Mouse (Mus musculus) testis, postnatal 10 days (tissue): ENCODE measurements around the gene Shb.

ENCODE experiments used
- DNase-seq: peaks from one replicate; pipeline ENCODE4 v3.0.0; 2021; ENCODE audit warnings: low spot score

Gene Shb

GRCm38 (mm10) chr4:45449012-45449411 is 83.3 kb downstream of the Shb start:
- DNase-seq: no peak

- DNase-seq: no peak
Observed at GRCm38 (mm10) chr4:45448481-45448880, 83.8 kb downstream of the Shb start.

DNA sequence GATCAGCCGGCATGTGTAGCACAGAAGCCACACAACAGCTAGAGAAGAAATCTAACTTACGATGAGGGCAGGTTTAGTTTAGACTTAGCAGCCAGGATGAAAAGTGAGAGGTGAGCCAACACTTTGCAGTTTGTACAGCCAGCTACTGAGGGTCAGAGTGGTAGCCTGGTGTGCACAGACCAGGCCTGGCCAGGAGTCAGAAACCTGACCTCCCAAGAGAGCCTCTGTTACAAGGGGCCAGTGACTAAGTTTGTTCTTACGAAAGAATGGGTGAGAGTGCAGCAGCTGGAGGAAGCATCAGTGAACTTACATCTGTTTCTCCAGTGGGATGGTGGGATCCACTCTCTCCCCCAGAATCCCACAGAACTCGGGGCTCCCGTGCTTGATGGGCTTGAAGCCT is 85.1 kb downstream of the Shb start:
- DNase-seq: no peak

DNA sequence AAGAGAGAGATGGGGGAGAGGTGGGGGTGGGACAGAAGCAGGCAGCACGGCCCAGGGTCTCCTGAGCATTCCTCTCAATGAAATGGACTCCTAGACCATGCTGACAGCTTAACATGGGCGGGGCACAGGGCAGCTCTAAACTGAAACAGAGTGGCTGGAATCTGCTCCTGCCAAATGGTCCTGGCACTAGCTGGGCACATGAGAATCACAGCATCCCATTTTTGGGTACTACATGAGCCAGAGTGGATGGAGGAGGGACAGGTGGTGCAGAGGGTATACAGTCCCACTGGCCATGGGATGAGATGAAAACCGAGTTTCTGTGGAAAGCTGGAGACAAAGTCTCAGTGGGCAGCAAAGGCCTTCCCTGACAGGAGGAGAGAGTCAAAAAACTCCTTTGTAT is 87.0 kb downstream of the Shb start:
- DNase-seq: no peak

DNA sequence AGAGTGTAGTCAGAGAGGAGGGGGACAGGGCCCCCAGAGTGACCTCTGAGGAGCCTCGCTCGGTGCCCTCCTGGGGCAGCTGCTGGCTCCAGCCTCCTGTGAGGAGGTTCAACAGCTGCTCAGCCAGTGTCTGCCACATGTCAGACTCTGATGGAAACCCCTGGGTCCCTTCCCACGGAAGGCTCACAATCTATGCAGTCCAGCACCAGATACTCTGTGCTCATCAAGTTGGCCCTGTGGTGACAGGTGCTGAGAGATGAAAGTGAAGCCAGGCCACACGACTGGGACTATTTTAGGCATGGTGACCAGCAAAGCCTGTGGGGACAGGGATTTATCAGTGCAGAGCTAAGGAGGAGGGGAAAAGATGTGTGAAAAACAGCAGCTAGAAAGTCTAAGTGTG is 87.5 kb downstream of the Shb start:
- DNase-seq: no peak

DNA sequence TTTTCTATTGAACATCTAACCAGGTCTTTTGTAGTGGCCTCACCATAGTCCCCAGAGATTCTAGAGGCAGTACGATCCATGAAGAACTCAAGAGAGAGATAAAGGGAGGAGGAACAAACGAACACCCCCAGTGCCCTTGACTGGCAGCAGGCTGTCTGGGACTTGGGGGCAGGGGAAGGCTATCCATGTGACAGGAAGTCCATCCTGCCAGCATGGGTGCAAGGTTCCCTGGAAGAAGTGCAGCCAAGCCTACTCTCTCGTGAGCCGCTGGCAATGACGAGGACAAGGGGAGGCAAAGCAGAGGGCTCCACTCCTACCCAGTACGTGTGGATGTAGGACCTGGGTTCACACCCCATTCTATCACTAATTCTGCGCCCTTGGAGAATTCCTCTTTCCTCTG is 88.6 kb downstream of the Shb start:
- DNase-seq: no peak

- no peak for DNase-seq
Observed at GRCm38 (mm10) chr4:45442237-45442636, 90.0 kb downstream of the Shb start.

DNA sequence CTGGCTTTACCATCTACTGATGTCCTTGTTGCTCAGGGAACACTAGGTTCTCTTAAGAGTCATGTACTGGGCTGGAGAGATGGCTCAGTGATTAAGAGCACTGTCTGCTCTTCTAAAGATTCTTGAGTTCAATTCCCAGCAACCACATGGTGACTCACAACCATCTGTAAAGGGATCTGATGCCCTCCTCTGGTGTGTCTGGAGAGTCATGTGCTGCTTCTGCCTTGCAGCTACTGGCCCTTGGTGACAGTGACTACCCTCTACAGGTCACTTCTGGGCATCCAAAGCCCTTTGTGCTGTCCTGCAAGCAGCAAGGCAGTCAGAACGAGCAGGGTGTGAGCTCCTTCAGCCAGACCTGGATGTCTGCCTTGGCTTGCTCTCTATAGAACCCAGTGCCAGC is 90.5 kb downstream of the Shb start:
- no peak for DNase-seq

- no peak for DNase-seq
Observed at GRCm38 (mm10) chr4:45439281-45439680, 93.0 kb downstream of the Shb start.

DNA sequence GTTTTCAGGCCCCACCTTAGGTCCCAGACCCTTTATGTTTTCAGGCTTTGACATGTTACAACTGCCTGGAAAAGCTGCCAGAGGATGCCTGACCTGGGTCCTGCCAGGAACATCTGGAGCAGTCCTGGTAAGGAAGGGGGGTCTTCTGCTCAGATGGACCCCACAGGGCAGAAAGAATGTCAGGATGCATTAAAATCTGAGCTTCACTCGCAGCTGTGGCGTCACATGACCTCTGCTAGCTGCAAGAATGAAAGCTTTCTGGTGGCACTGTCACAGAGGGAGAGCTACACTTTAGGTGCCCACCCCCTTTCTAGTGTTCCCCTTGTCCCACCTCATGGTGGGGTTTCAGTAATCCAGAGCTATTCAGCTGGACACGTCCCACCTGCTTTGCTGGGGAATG is 95.3 kb downstream of the Shb start:
- DNase-seq: no peak

DNA sequence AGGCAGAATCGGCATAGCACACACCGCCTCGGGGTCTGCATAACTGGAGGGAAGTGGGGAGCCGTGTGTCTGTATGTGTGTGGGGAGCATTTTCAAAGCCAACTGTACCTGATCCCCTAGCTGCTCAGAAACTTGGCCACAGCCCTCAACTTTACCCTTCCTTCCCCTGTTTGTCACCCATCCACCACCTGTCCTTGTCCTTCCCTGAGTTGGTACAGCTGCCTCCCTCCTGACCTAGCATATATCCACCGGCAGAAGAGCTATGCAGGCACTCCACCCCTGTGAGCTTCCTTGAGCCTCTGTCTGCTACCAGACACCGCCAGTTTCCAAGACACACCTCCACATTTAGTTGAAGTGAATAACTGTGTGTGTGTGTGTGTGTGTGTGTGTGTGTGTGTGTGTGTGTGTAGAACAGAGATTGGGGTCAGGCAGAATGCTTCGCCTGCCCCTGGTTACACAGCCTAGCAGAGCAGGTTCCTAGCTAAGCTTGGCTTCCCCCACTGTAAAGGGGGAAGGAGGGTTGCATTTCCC is 95.8 kb downstream of the Shb start:
- no peak for DNase-seq

GRCm38 (mm10) chr4:45435899-45436298 is 96.4 kb downstream of the Shb start:
- no peak for DNase-seq

DNA sequence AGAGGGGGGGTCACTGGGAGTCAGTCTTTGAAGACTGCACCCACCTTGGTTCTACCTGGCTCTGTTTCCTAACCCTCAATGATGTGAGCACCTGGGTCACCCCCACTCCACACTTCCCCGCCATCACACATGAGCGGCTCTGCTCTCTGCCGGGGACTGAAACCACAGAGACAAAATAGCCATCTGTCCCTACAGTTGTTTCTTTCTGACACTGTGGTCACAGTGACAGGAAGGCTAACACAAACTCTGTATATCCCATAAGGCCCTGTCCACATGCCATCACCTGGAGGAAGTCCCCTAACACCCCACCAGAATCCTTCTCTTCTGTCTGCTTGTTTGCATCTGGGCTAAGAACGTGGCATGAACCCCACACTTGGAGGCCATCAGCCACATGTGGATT is 97.6 kb downstream of the Shb start:
- no peak for DNase-seq

GRCm38 (mm10) chr4:45434071-45434470 is 98.2 kb downstream of the Shb start:
- DNase-seq: no peak

- DNase-seq: no peak
Observed at GRCm38 (mm10) chr4:45431806-45432205, 100.5 kb downstream of the Shb start.

DNA sequence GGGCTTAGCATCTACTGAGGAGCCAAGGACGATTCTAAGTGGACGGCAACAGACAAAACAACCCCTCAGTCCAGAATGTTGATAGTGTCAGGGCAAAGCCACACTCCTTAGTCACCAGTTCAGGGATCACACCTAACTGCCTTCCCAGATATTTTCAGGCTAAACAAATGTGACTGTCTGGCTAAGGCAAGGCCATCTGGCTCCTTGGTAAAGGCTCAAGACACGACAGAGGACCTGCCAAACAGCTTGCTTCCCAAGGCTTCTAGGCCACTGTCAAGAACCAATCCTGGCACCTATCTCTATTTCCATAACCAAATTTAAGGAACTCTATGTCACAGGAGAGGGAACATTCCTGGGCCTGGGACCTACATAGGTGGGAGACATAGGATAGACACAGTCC is 101.0 kb downstream of the Shb start:
- DNase-seq: no peak

DNA sequence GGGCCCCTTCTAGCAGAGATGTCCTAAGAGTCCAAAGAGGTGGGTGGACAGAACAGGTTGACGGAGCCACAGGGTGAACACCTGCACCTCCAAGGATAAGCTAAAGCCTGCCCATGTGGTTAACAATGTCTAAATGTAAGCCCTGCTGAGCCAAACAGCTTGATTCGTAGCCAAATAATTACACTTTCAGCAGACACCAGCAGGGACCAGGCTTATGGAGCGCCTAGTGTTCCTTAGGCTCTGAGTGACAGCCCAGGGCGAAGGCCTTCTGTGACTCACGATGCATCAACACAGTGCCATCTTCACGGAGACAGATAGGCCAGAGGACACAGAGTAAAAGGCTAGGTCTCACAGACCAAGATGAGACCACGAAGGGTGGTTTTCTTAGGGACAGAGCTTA is 102.8 kb downstream of the Shb start:
- DNase-seq: no peak

GRCm38 (mm10) chr4:45426724-45427457 is 105.4 kb downstream of the Shb start:
- DNase-seq: no peak

DNA sequence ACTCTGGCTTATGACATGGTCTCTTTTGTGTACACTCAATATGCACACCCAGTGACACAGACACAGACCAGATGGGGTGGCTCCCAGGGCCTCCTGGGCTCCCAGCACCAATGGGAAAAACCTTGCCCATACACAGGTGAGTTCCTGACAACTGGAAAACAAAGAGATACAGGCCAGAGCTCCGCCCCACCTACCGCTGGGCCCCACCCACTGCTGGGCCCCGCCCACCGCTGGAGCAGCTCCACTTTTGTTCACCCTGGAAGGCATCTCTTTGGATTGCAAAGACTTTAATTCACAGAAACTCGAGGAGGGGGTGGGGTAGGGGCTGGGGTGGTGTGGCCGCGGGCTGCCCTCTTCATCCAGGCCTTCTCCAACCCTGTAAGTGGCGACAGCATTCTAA is 108.9 kb downstream of the Shb start:
- DNase-seq: no peak

GRCm38 (mm10) chr4:45422640-45423039 is 109.6 kb downstream of the Shb start:
- no peak for DNase-seq

DNA sequence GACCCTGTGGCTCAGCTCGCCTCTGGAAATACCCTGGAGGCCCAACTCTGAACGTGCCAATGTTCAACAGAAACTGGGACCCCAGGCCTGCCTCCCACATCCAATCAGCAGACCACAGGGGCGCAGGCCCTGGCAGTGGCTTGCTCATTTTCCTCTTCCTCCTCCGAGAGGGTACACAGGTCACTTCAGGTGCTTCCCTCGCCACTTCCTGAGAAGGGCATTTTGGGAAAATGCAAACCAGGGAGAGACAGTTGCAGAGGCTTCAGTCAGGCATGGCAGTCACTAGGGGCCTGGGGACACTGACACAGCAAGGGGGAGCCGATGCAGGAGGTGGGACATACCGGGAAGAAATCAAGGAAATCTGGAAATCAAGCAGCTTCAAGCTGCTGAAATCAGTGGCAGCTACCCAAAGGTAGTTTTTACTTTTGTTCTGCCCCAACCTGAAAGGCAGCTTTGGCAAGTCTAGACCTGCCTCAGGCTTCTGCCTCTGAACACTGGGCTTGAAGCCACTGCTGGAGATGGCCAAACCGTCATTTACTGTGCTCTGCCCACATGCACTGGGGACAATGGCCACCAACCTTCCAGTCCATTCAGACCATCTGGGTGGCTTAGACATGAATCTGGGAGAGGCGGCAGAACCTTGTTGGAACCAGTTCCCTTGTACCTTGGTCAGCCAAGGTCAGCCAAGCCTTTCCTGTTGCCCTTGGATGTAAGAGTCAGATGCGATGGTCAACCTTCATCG is 110.6 kb downstream of the Shb start:
- DNase-seq: no peak

DNA sequence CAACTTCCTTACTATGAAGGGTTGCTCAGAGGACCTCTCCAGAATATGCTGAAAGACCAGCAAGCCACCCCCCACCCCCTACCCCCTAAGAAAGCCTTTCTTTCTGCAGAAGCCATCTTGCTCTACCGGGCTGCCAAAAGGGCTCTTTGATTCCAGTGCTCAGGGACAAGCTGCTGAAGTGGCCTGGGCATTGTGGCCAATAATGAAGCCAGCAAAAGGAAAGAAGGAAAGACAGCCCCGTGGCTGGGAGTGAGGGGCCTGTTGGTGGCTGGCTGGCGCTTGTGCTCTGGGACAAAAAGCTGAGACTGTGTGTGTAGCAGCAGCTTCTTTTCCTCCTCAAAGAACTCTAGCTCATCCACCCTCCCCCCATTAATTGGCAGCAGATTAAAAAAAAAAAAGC is 111.5 kb downstream of the Shb start:
- no peak for DNase-seq

GRCm38 (mm10) chr4:45419051-45419450 is 113.2 kb downstream of the Shb start:
- no peak for DNase-seq
